Mouse (Mus musculus) thymus, postnatal 25 days (tissue): ENCODE results near the gene Gm14443.
"Not testable (repeated sequence)": the region's sequence is repeated elsewhere in the genome, so short reads cannot be mapped to it uniquely, and the experiment has no call there.

Source experiments
- DNase-seq: peaks from one replicate; pipeline ENCODE4 v3.0.0; 2022

The Gm14443 gene

DNA sequence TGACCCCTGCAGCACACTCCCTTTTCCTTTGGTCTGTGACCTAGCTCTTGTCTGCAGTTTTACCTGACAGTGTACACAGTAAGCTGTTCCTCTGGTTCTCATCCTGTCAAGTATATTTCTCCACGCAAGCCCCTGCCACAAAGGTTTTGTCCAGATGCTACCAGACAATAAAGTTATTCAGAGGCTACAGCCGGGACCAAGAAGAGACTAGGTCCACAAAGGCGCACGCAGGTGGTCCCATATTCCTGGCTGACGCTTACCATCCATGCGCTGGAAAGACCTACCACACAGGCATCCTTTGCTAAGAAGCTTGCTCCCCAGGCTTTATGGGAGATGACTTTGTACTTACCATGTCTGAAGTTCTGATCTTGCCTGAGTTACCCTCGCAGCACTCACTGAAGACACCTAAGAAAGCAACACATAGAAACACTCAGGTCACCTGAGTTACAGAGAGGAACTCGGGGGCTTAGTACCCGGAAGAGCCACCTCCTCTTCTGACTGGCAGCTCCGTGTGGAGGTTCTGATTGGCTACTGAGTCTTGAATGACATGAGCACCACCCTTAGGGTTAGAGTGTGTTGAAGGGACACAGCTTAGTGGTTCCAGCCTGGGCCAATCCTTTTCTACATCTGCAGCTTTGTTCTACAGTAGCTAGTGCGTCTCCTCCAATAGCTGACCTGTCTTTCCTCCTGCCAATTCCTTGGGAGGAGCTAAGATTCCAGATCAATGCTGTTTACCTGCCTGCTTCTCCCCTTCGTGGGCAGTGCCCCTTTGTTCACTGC, at the start of gene Gm14443:
Gene Gm14443 (minus strand): TSS at position 471 of the 780 bp plus-strand sequence.
- not testable (repeated sequence) for DNase-seq

GRCm38 (mm10) chr2:175206732-175207131, 31.1 kb upstream of the Gm14443 start, which contains the start of gene Gm14391:
Gm14391 (minus strand) TSS chr2:175206917.
- not testable (repeated sequence) for DNase-seq

GRCm38 (mm10) chr2:175179008-175179407, 3.3 kb upstream of the Gm14443 start:
- DNase-seq: not testable (repeated sequence)

GRCm38 (mm10) chr2:175176312-175176711, 641 bp upstream of the Gm14443 start:
- DNase-seq: no peak

DNA sequence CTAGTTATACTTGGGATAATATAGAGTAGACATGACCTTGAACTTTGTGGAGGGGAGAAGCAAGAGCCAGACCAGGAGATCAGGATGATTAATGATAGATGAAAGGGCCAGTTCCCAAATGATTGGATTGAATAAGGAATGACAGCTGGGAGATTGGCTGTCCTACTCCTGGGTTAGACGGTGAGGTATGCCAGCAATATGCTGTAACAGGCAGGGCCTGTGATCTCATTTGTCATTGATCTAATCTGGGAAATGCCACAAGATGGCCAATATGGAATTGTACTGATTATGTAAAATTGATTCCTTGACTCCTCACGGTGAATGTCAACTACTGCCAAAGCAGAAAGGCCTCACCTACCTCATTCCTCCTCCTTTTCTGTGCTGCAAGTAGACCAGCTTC, 1.6 kb downstream of the Gm14443 start:
- not testable (repeated sequence) for DNase-seq

DNA sequence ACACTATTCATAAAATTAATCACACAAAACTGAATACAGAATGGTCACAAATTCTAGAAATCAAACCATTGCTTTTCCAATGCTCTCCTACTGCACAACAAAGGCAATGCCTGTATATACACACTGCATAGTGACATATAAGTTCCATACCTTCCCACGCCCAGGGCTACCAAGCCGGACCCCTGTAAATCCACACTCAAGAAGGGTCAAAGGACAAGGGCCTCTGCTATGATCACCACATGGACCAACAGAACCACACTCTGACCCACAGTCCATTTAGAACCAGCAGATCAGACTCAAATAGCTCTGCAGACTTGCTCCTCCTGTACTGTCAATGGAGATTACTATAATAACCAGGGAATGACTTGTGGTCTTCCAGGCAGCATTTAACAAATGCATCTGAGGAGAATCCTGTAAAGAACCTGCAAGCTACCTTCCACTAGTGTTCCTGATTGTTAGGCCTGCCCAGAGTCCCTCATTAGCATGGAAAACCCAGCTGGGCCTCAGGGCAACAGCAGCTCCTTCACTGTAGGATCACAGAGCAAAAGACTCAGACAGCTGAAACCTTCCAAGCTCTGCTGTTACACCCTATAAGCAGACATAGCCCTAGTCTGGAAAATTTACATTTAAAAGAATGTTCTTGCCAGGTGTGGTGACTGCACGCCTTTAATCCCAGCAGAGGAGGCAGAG, 2.6 kb downstream of the Gm14443 start:
- not testable (repeated sequence) for DNase-seq

- DNase-seq: no peak
Measured at GRCm38 (mm10) chr2:175172123-175172522, 3.5 kb downstream of the Gm14443 start.

DNA sequence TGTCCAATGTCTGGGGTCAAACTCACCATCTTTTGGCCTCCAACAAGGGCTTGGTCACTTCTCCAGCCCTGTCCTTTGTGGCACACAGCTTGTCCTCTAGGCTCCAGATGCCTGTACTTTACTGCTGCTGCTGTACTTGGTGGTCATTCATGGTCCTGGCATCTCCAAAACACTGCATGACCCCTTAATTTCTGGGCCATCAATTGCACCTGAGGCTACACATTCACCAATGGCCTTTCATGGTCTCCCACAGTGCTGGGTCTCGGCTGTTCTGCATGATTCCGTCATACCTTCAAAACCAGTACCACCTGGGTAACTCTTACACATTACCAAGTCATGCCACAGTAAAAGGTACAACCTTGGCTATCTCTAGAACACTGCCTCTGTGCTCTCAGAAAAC, 8.8 kb downstream of the Gm14443 start:
- not testable (repeated sequence) for DNase-seq

GRCm38 (mm10) chr2:175165110-175165509, 10.6 kb downstream of the Gm14443 start:
- not testable (repeated sequence) for DNase-seq

- DNase-seq: not testable (repeated sequence)
Measured at GRCm38 (mm10) chr2:175161438-175161837, 14.2 kb downstream of the Gm14443 start.

- no peak for DNase-seq
Measured at GRCm38 (mm10) chr2:175158642-175159041, 17.0 kb downstream of the Gm14443 start.

GRCm38 (mm10) chr2:175156696-175157095, 19.0 kb downstream of the Gm14443 start:
- no peak for DNase-seq

GRCm38 (mm10) chr2:175141993-175142295, 33.7 kb downstream of the Gm14443 start, which contains the start of gene Gm14399:
Gm14399 (minus strand) TSS chr2:175142012.
- DNase-seq: not testable (repeated sequence)

- peak; percentile 10 for DNase-seq
Measured at GRCm38 (mm10) chr2:175141118-175141992, 34.3 kb downstream of the Gm14443 start.

- not testable (repeated sequence) for DNase-seq
Measured at GRCm38 (mm10) chr2:175140624-175141023, 35.0 kb downstream of the Gm14443 start.
